Mouse (Mus musculus) lung, postnatal 0 days (tissue): ENCODE data around the gene Clcc1. TPM values are rescaled to one million over a fixed set of nuclear protein-coding genes. Genes with fewer than 3 reads are reported as not detected.

ENCODE experiments used
- ATAC-seq: fragments of 200-750 bp; cut with Nextera tagmentation; 2 replicates; pipeline ENCODE4 v1.8.0; 2017; ENCODE audit warnings: moderate library complexity
- DNase-seq: peaks from one replicate; pipeline ENCODE4 v3.0.0-alpha.2; 2016; ENCODE audit warnings: low spot score
- H3K27ac ChIP-seq: fragments of 300-500 bp; sonication (generic); 2 replicates; pipeline ENCODE4 v1.5.1; 2014; ENCODE audit warnings: antibody characterized with exemption, mild to moderate bottlenecking, low read length, mixed read lengths
- H3K27me3 ChIP-seq: fragments of 300-500 bp; sonication (generic); replicated peaks from 2 replicates; pipeline ENCODE4 v1.6.1; 2014; ENCODE audit warnings: low read length, mixed read lengths; ENCODE audit not compliant: insufficient read depth
- H3K36me3 ChIP-seq: fragments of 300-500 bp; sonication (generic); 2 replicates; pipeline ENCODE4 v1.6.1; 2014; ENCODE audit warnings: low read length, mixed read lengths; ENCODE audit not compliant: insufficient read depth
- H3K4me1 ChIP-seq: fragments of 300-500 bp; sonication (generic); 2 replicates; pipeline ENCODE4 v1.6.1; 2014; ENCODE audit warnings: antibody characterized with exemption, low read depth, low read length, mixed read lengths; ENCODE audit not compliant: insufficient read depth
- H3K4me2 ChIP-seq: fragments of 300-500 bp; sonication (generic); replicated peaks from 2 replicates; pipeline ENCODE4 v1.6.1; 2014; ENCODE audit warnings: low read depth, mild to moderate bottlenecking, low read length, moderate library complexity, mixed read lengths
- H3K4me3 ChIP-seq: fragments of 300-500 bp; sonication (generic); 2 replicates; pipeline ENCODE4 v1.5.1; 2014; ENCODE audit warnings: low read depth, low read length
- H3K9ac ChIP-seq: fragments of 300-500 bp; sonication (generic); replicated peaks from 2 replicates; pipeline ENCODE4 v1.6.1; 2014; ENCODE audit warnings: low read depth, mild to moderate bottlenecking
- H3K9me3 ChIP-seq: fragments of 300-500 bp; sonication (generic); 2 replicates; pipeline ENCODE4 v1.6.1; 2016; ENCODE audit warnings: low read length, mixed read lengths
- CTCF ChIP-seq: IDR thresholded peaks from 2 replicates; pipeline ENCODE4 v1.5.1; 2016; ENCODE audit warnings: antibody characterized with exemption, mild to moderate bottlenecking
- EP300 ChIP-seq: IDR thresholded peaks from 2 replicates; pipeline ENCODE4 v1.6.1; 2016; ENCODE audit warnings: antibody characterized with exemption, mild to moderate bottlenecking, control low read depth
- whole genome bisulfite sequencing: fragments of 180-500 bp; shearing (Covaris S2); extraction: QIAGEN DNeasy Blood & Tissue Kit; methylation state at CpG from one replicate; pipeline ENCODE4 v1.1.7; 2014; 5-methylcytosine and 5-hydroxymethylcytosine counted together
- polyA plus RNA-seq: library from polyadenylated mRNA; unstranded; fragments of >200 nt; fragmentation: Nextera tagmentation; extraction: Ambion mirVana; gene quantifications from 2 replicates; pipeline ENCODE4 v1.2.1, GENCODE M21; 2015

Gene Clcc1
- 63.6 and 65.2 TPM in 2 replicates for polyA plus RNA-seq

GRCm38 (mm10) chr3:108653710-108654379 lies at the start of gene Clcc1:
Gene Clcc1, plus strand, starts transcription at chr3:108653913.
- TF ChIP-seq EP300 (no peak), CTCF (no peak; the same call in 1 of the 2 replicates)
- peak within 1 kb of the TSS; percentile 74 for H3K4me3 ChIP-seq
- WGBS: under 1% methylated on average over 57 of the region's 57 CpGs

DNA sequence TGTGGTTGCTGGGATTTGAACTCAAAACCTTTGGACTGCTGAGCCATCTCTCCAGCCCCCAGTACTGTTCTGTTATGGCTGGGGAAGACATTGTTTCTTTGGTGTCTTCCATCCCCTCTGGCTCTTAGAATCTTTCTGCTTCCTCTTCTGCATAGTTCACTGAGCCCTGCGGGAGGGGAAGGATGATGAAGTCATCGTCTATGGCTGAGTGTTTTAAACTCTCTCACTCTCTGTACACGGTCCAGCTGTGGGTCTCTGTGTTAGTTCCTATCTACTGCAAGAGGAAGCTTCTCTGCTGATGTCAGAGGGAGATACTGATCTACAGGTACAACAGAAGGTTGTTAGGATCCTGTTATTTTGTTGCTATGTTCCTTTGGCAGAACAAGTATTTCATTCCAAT lies 44.8 kb upstream of the Clcc1 start:
- DNase-seq (no peak), ATAC-seq (no peak)
- Histone ChIP-seq H3K9ac (no peak overlapping the region), H3K36me3 (no peaks in the 10 kb centered on the region), H3K4me1 (no peaks in the 10 kb centered on the region), H3K27me3 (no peaks in the 10 kb centered on the region), H3K4me2 (no peak overlapping the region), H3K4me3 (no peak overlapping the region), H3K27ac (no peak overlapping the region), H3K9me3 (no peaks in the 10 kb centered on the region)
- TF ChIP-seq EP300: no peak
- no peak for TF ChIP-seq CTCF
- 34% methylated on average over 3 of the region's 3 CpGs for WGBS

More at GRCm38 (mm10) chr3:108653710-108654379, at the start of gene Clcc1:
- Histone ChIP-seq H3K9me3 (no peaks in the 10 kb centered on the region), H3K27ac (peak within 1 kb of the TSS; percentile 88), H3K36me3 (no peaks in the 10 kb centered on the region), H3K4me1 (peaks cover 5% of the 10 kb centered on the region; the same call in 1 of the 2 replicates), H3K27me3 (no peaks in the 10 kb centered on the region), H3K4me2 (peak within 1 kb of the TSS; percentile 60), H3K9ac (peak within 1 kb of the TSS; percentile 91)
- ATAC-seq (peak; percentile 99), DNase-seq (peak; percentile 97)

GRCm38 (mm10) chr3:108634761-108635160 lies 19.0 kb upstream of the Clcc1 start:
- Histone ChIP-seq H3K36me3 (no peaks in the 10 kb centered on the region), H3K27ac (no peak overlapping the region), H3K4me2 (no peak overlapping the region), H3K4me1 (no peaks in the 10 kb centered on the region), H3K27me3 (no peaks in the 10 kb centered on the region), H3K9ac (no peak overlapping the region), H3K4me3 (no peak overlapping the region), H3K9me3 (no peaks in the 10 kb centered on the region)
- ATAC-seq (no peak), DNase-seq (no peak)
- TF ChIP-seq EP300: no peak
- WGBS: 76% methylated on average over 5 of the region's 5 CpGs

- Histone ChIP-seq H3K4me1 (no peaks in the 10 kb centered on the region), H3K4me3 (no peak overlapping the region), H3K27ac (no peak overlapping the region), H3K36me3 (no peaks in the 10 kb centered on the region; the same call in 1 of the 2 replicates), H3K9me3 (no peaks in the 10 kb centered on the region), H3K9ac (no peak overlapping the region), H3K27me3 (no peaks in the 10 kb centered on the region), H3K4me2 (no peak overlapping the region)
- 74% methylated on average over 4 of the region's 4 CpGs for whole genome bisulfite sequencing
- ATAC-seq (no peak), DNase-seq (peak; percentile 18)
- TF ChIP-seq EP300 (no peak), CTCF (peak; percentile 51)
These were observed 14.3 kb upstream of the Clcc1 start for GRCm38 (mm10) chr3:108639412-108639811.

DNA sequence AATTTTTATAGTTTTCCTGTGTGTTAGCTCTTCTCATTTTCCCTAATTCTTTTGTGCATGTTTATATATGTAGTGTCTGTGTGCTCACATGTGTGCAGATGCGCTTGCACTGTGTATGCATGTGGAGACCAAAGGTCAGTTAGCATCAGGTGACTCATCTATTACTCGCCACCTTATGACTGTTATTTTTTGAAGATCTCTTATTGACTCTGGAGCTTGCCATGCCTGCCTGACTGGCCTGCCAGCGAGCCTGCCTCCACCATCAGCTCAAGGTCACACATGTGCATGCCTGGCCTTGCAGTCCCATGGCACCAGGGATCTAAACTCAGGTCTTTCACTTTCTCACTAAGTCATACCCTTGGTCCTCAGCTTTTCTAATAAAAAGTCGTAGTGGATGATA lies 12.7 kb upstream of the Clcc1 start:
- Histone ChIP-seq H3K27me3 (no peaks in the 10 kb centered on the region), H3K4me3 (no peak overlapping the region), H3K27ac (no peak overlapping the region), H3K36me3 (no peaks in the 10 kb centered on the region; the same call in 1 of the 2 replicates), H3K4me1 (no peaks in the 10 kb centered on the region), H3K4me2 (no peak overlapping the region), H3K9me3 (no peaks in the 10 kb centered on the region), H3K9ac (no peak overlapping the region)
- TF ChIP-seq CTCF (no peak), EP300 (no peak)
- DNase-seq (no peak), ATAC-seq (no peak)
- 76% methylated on average over 4 of the region's 4 CpGs for WGBS

DNA sequence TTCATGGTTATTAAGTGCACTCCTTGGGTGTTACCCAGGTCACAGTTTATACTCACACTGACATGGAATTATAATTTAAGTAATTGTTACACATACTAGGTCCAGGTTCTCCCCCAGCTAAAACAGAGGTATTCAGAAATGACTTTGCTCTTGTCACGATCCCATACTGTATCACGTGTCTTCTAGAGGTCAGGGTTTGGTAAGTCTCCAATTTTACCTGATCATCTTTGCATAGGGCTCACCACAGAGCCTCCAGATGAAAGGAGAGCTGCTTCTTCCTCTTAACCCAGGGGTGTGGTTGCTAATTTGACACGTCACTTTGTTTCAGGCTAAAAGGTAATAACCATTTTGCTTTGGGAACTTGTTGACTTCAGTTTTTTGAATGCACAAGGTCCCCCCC lies 8.9 kb upstream of the Clcc1 start:
- no peak for DNase-seq
- no peak overlapping the region for H3K9ac ChIP-seq
- no peak overlapping the region for H3K4me2 ChIP-seq
- no peaks in the 10 kb centered on the region for H3K4me1 ChIP-seq
- TF ChIP-seq EP300 (no peak), CTCF (no peak)
- WGBS: 89% methylated on average over 3 of the region's 3 CpGs
- no peaks in the 10 kb centered on the region for H3K27me3 ChIP-seq
- no peak for ATAC-seq
- H3K27ac ChIP-seq: no peak overlapping the region
- no peaks in the 10 kb centered on the region for H3K9me3 ChIP-seq
- H3K4me3 ChIP-seq: no peak overlapping the region
- H3K36me3 ChIP-seq: no peaks in the 10 kb centered on the region; the same call in 1 of the 2 replicates
